Mouse (Mus musculus) myocyte (in vitro differentiated cells): Measurements from ENCODE around the gene Zdhhc1. TPM values are rescaled to one million over a fixed set of nuclear protein-coding genes. Genes with fewer than 3 reads are reported as not detected.

Experiments used
- H3K27me3 ChIP-seq: one replicate; pipeline ENCODE4 v1.6.1; 2011; ENCODE audit not compliant: control insufficient read depth, insufficient read depth, insufficient read length
- H3K36me3 ChIP-seq: one replicate; pipeline ENCODE4 v1.6.1; 2011; ENCODE audit not compliant: control insufficient read depth, insufficient read depth
- H3K4me2 ChIP-seq: one replicate; pipeline ENCODE4 v1.6.1; 2011; ENCODE audit warnings: low read depth, control low read depth
- H3K4me3 ChIP-seq: one replicate; pipeline ENCODE4 v1.5.1; 2011; ENCODE audit warnings: mild to moderate bottlenecking, control low read depth, moderate library complexity
- H3K79me2 ChIP-seq: one replicate; pipeline ENCODE4 v1.6.1; 2011; ENCODE audit not compliant: control insufficient read depth, insufficient read depth
- H3ac ChIP-seq: one replicate; pipeline ENCODE4 v1.6.1; 2011; ENCODE audit not compliant: control insufficient read depth, insufficient read length
- CEBPB ChIP-seq: IDR thresholded peaks from 2 replicates; pipeline ENCODE4 v1.6.1; 2011; ENCODE audit warnings: mild to moderate bottlenecking, moderate library complexity; ENCODE audit not compliant: poor library complexity, insufficient read depth, severe bottlenecking
- E2F4 ChIP-seq: IDR thresholded peaks from one replicate; pipeline ENCODE4 v1.6.1; 2011; ENCODE audit warnings: mild to moderate bottlenecking, control low read depth, moderate library complexity; ENCODE audit not compliant: insufficient read depth
- MAX ChIP-seq: IDR thresholded peaks from one replicate; pipeline ENCODE4 v1.6.1; 2011; ENCODE audit warnings: low read depth, mild to moderate bottlenecking, control low read depth
- MYOD1 ChIP-seq, 3 experiments: IDR thresholded peaks; one replicate each; pipeline ENCODE4 v1.6.1; 2011; ENCODE audit warnings: control low read depth in 2 of 3, low read depth in 2 of 3, mild to moderate bottlenecking in 2 of 3, moderate library complexity in 1 of 3; ENCODE audit not compliant: insufficient read length in 2 of 3, control insufficient read depth in 1 of 3
- MYOG ChIP-seq, 3 experiments: IDR thresholded peaks; one replicate each; pipeline ENCODE4 v1.6.1; 2011; ENCODE audit warnings: control low read depth in 2 of 3, low read depth in 2 of 3, mild to moderate bottlenecking in 2 of 3; ENCODE audit not compliant: insufficient read length in 2 of 3, control insufficient read depth in 1 of 3, insufficient read depth in 1 of 3
- POLR2A ChIP-seq: IDR thresholded peaks from one replicate; pipeline ENCODE4 v1.6.1; 2011; ENCODE audit warnings: low read depth, mild to moderate bottlenecking, control low read depth, moderate library complexity; ENCODE audit not compliant: insufficient read length
- POLR2AphosphoS2 ChIP-seq: IDR thresholded peaks from one replicate; pipeline ENCODE4 v1.6.1; 2011; ENCODE audit warnings: low read depth, control low read depth; ENCODE audit not compliant: insufficient read length
- REST ChIP-seq: IDR thresholded peaks from one replicate; pipeline ENCODE4 v1.6.1; 2011; ENCODE audit warnings: mild to moderate bottlenecking, control low read depth, moderate library complexity; ENCODE audit not compliant: insufficient read depth, insufficient read length
- SRF ChIP-seq: IDR thresholded peaks from one replicate; pipeline ENCODE4 v1.6.1; 2011; ENCODE audit warnings: low read depth; ENCODE audit not compliant: control insufficient read depth, insufficient read length
- TCF12 ChIP-seq: IDR thresholded peaks from one replicate; pipeline ENCODE4 v1.6.1; 2011; ENCODE audit warnings: mild to moderate bottlenecking, control low read depth; ENCODE audit not compliant: poor library complexity, insufficient read depth, severe bottlenecking
- TCF3 ChIP-seq: IDR thresholded peaks from one replicate; pipeline ENCODE4 v1.6.1; 2011; ENCODE audit warnings: low read depth, control low read depth; ENCODE audit not compliant: insufficient read length
- USF1 ChIP-seq: IDR thresholded peaks from one replicate; pipeline ENCODE4 v1.6.1; 2011; ENCODE audit warnings: low read depth, mild to moderate bottlenecking, control low read depth, moderate library complexity
- polyA plus RNA-seq: library from polyadenylated mRNA; unstranded; fragments of >200 nt; fragmentation: generic; extraction: Trizol; gene quantifications from one replicate; pipeline ENCODE4 v1.2.1, GENCODE M21; 2012; ENCODE audit warnings: missing spikeins

The Zdhhc1 gene
- polyA plus RNA-seq, 1 experiment, result 17.3 TPM

DNA sequence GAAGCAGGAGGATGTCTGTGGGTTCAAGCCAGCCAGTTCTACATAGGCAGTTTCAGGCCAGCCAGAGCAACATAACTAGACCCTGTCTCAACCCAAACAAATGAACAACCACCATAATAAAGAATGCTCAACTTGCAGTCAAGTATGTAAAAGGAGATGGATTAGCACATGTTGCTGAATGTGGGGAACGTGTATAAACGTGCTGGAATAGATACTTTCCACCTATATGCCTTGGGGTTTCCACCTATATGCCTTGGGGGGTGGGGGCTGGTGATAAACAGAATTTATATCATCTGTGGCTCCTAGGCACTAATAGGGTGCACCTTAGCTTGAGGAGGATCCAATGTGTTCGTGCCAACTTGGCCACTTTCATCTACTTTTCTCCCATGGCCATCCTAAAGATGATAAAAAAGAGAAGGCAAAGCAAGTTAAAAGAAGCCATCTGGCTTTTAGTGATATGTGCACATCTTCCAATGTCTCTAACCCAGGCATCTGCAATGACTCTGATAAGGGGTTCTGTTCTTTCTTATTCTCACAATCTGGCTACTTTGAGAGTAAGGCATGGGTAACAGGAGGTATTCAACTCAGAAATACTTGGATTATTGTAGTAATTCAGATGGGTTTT, 45.4 kb upstream of the Zdhhc1 start:
- H3ac ChIP-seq, result no peak overlapping the region
- TF ChIP-seq MAX (no peak), POLR2A (no peak), CEBPB (no peak), SRF (no peak), TCF12 (no peak), TCF3 (no peak), REST (no peak), POLR2AphosphoS2 (no peak), MYOG (IDR thresholded peaks at IDR 0.05; ENCODE audit: control insufficient read depth in 1 of 3, insufficient read depth in 1 of 3, insufficient read length in 2 of 3, low read depth in 2 of 3) (no peak), E2F4 (no peak), USF1 (no peak), MYOD1 (IDR thresholded peaks at IDR 0.05; ENCODE audit: control insufficient read depth in 1 of 3, insufficient read length in 2 of 3, low read depth in 2 of 3) (no peak)
- H3K27me3 ChIP-seq, result no peaks in the 10 kb centered on the region

DNA sequence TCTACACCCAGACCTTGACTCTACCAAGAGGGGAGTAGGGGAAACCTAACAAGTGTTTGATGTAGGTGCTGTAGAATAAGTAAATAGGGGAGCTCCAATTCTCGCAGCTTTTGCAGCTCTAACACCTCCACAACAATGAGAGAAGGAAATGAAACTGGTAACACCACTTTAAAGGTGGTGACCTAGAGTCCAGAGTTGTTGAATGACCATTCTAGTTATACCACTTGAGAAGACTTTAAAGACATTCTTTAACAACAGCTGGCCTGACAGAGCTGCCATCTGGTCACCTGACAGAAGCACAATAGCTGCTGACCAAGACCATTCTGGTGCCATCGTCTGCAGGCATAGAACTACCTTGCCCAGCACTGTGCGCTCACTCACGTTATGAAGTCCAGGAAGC, 42.2 kb upstream of the Zdhhc1 start:
- no peak overlapping the region for H3ac ChIP-seq
- H3K36me3 ChIP-seq, result peaks cover 14% of the 10 kb centered on the region
- no peak overlapping the region for H3K4me2 ChIP-seq
- H3K4me3 ChIP-seq, result no peak overlapping the region
- peaks cover 7% of the 10 kb centered on the region for H3K79me2 ChIP-seq
- H3K27me3 ChIP-seq, result no peaks in the 10 kb centered on the region
- TF ChIP-seq E2F4, result no peak
- TF ChIP-seq MAX, result no peak
- no peak for TF ChIP-seq REST
- no peak for TF ChIP-seq CEBPB
- no peak for TF ChIP-seq MYOG (IDR thresholded peaks at IDR 0.05; ENCODE audit: control insufficient read depth in 1 of 3, insufficient read depth in 1 of 3, insufficient read length in 2 of 3, low read depth in 2 of 3)
- no peak for TF ChIP-seq POLR2AphosphoS2
- TF ChIP-seq USF1, result no peak
- TF ChIP-seq TCF3, result no peak
- TF ChIP-seq TCF12, result no peak
- TF ChIP-seq SRF, result no peak
- no peak for TF ChIP-seq POLR2A
- no peak for TF ChIP-seq MYOD1 (IDR thresholded peaks at IDR 0.05; ENCODE audit: control insufficient read depth in 1 of 3, insufficient read length in 2 of 3, low read depth in 2 of 3)

More for the DNA sequence above, 45.4 kb upstream of the Zdhhc1 start:
- Histone ChIP-seq H3K79me2 (peaks cover 7% of the 10 kb centered on the region), H3K36me3 (peaks cover 9% of the 10 kb centered on the region), H3K4me2 (no peak overlapping the region), H3K4me3 (no peak overlapping the region)

DNA sequence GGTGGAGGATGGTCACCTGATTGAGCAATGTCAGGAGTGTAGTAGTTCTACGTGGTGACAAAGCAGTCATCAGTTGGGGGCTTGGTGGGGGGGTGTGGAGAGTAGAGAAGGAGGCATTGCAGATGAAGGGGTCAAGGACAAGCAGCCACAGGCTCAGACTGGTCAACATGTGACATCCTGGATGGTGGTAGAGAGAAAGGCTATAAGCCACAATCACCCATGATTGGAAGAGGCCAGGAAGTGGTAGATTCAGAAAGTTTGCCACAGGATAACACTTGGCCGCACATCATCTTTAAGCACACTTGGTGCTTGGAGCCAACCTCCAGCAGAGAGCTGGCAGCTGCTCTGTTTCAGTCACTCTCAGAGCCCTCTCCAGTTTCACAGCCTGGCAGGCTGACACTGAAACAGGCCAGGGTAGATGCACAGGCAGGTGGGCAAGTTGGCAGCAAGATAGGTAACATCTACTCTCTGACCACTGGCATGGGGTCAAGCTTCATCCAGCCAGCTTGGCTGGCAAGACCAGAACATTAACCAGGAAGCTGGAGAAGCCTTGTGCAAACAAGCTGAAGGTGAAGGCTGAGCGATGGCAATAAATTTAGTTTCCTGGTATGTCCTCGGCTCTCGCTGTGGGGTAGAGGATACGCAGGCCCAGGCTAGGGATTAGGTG, 40.4 kb upstream of the Zdhhc1 start:
- Histone ChIP-seq H3K79me2 (peaks cover under 1% of the 10 kb centered on the region), H3ac (no peak overlapping the region), H3K4me3 (no peak overlapping the region), H3K4me2 (no peak overlapping the region), H3K36me3 (peaks cover 12% of the 10 kb centered on the region), H3K27me3 (no peaks in the 10 kb centered on the region)
- TF ChIP-seq USF1 (no peak), MAX (no peak), MYOG (IDR thresholded peaks at IDR 0.05; ENCODE audit: control insufficient read depth in 1 of 3, insufficient read depth in 1 of 3, insufficient read length in 2 of 3, low read depth in 2 of 3) (peak in 2 of 3 experiments; percentile 52 to 71), MYOD1 (IDR thresholded peaks at IDR 0.05; ENCODE audit: control insufficient read depth in 1 of 3, insufficient read length in 2 of 3, low read depth in 2 of 3) (peak in 2 of 3 experiments; percentile 61 to 74)

- Histone ChIP-seq H3K79me2 (no peaks in the 10 kb centered on the region), H3ac (no peak overlapping the region), H3K4me3 (no peak overlapping the region), H3K27me3 (no peaks in the 10 kb centered on the region), H3K4me2 (no peak overlapping the region), H3K36me3 (peaks cover 10% of the 10 kb centered on the region)
- TF ChIP-seq MYOG (IDR thresholded peaks at IDR 0.05; ENCODE audit: control insufficient read depth in 1 of 3, insufficient read depth in 1 of 3, insufficient read length in 2 of 3, low read depth in 2 of 3) (no peak), E2F4 (no peak), MAX (no peak), TCF3 (no peak), USF1 (no peak), SRF (no peak), TCF12 (no peak), POLR2AphosphoS2 (no peak), MYOD1 (IDR thresholded peaks at IDR 0.05; ENCODE audit: control insufficient read depth in 1 of 3, insufficient read length in 2 of 3, low read depth in 2 of 3) (no peak), POLR2A (no peak), CEBPB (no peak), REST (no peak)
These were observed 39.8 kb upstream of the Zdhhc1 start for GRCm38 (mm10) chr8:105536546-105536945.
